Mouse (Mus musculus) hindbrain, embryonic 13.5 days (tissue): ENCODE measurements around the gene Tdrd7. TPM values are rescaled to one million over a fixed set of nuclear protein-coding genes. Genes with fewer than 3 reads are reported as not detected.

Source experiments
- ATAC-seq: fragments of 200-750 bp; cut with Nextera tagmentation; 2 replicates; pipeline ENCODE4 v1.8.0; 2017; ENCODE audit warnings: moderate TSS enrichment; ENCODE audit not compliant: low FRiP score
- H3K27ac ChIP-seq: fragments of 300-500 bp; sonication (generic); 2 replicates; pipeline ENCODE4 v1.5.1; 2015; ENCODE audit warnings: inconsistent platforms, mild to moderate bottlenecking, moderate library complexity
- H3K27me3 ChIP-seq: fragments of 300-500 bp; sonication (generic); 2 replicates; pipeline ENCODE4 v1.6.1; 2015; ENCODE audit warnings: mild to moderate bottlenecking, inconsistent platforms
- H3K36me3 ChIP-seq: fragments of 300-500 bp; sonication (generic); 2 replicates; pipeline ENCODE4 v1.6.1; 2015; ENCODE audit warnings: mild to moderate bottlenecking, inconsistent platforms
- H3K4me1 ChIP-seq: fragments of 300-500 bp; sonication (generic); replicated peaks from 2 replicates; pipeline ENCODE4 v1.6.1; 2015; ENCODE audit warnings: inconsistent platforms
- H3K4me2 ChIP-seq: fragments of 300-500 bp; sonication (generic); 2 replicates; pipeline ENCODE4 v1.6.1; 2015; ENCODE audit warnings: inconsistent platforms, mild to moderate bottlenecking, moderate library complexity
- H3K4me3 ChIP-seq: fragments of 300-500 bp; sonication (generic); 2 replicates; pipeline ENCODE4 v1.5.1; 2015; ENCODE audit warnings: mild to moderate bottlenecking, inconsistent platforms
- H3K9ac ChIP-seq: fragments of 300-500 bp; sonication (generic); 2 replicates; pipeline ENCODE4 v1.6.1; 2015; ENCODE audit warnings: mild to moderate bottlenecking, inconsistent platforms
- H3K9me3 ChIP-seq: fragments of 300-500 bp; sonication (generic); 2 replicates; pipeline ENCODE4 v1.6.1; 2016; ENCODE audit warnings: inconsistent platforms
- WGBS: fragments of 180-500 bp; shearing (Covaris S2); methylation state at CpG from one replicate; pipeline ENCODE4 v1.1.7; 2015; 5-methylcytosine and 5-hydroxymethylcytosine counted together
- polyA plus RNA-seq: library from polyadenylated mRNA; unstranded; fragments of >200 nt; fragmentation: Nextera tagmentation; extraction: Ambion mirVana; gene quantifications from 2 replicates; pipeline ENCODE4 v1.2.1, GENCODE M21; 2015

Gene Tdrd7
- polyA plus RNA-seq, 1 experiment from 2014 or later = 21.0 TPM

DNA sequence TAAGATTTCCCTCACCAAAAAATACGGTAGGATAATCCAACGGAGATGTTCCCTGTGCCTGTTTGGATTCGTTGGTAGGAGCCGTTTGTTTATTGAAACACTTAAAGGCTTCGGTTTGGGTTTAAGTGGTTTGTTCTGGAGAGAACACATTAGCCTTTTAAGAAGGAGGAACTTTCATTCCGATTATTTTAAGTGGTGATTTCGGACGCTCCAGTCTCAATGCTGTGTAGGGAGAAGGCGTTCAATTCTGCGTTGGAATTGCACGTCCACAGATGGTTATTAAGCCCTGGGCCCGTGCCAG lies 73.4 kb downstream of the Tdrd7 start:
- whole genome bisulfite sequencing = 16% methylated on average over 12 of the region's 12 CpGs
- no peak for ATAC-seq
- H3K9me3 ChIP-seq = no peaks in the 10 kb centered on the region
- H3K4me3 ChIP-seq = peak overlapping the region; percentile 57
- H3K27ac ChIP-seq = no peak overlapping the region
- peaks cover 65% of the 10 kb centered on the region for H3K27me3 ChIP-seq
- H3K4me2 ChIP-seq = peak overlapping the region; percentile 95
- H3K4me1 ChIP-seq = peaks cover 28% of the 10 kb centered on the region
- no peaks in the 10 kb centered on the region for H3K36me3 ChIP-seq
- peak overlapping the region; percentile 76; the same call in 1 of the 2 replicates for H3K9ac ChIP-seq

DNA sequence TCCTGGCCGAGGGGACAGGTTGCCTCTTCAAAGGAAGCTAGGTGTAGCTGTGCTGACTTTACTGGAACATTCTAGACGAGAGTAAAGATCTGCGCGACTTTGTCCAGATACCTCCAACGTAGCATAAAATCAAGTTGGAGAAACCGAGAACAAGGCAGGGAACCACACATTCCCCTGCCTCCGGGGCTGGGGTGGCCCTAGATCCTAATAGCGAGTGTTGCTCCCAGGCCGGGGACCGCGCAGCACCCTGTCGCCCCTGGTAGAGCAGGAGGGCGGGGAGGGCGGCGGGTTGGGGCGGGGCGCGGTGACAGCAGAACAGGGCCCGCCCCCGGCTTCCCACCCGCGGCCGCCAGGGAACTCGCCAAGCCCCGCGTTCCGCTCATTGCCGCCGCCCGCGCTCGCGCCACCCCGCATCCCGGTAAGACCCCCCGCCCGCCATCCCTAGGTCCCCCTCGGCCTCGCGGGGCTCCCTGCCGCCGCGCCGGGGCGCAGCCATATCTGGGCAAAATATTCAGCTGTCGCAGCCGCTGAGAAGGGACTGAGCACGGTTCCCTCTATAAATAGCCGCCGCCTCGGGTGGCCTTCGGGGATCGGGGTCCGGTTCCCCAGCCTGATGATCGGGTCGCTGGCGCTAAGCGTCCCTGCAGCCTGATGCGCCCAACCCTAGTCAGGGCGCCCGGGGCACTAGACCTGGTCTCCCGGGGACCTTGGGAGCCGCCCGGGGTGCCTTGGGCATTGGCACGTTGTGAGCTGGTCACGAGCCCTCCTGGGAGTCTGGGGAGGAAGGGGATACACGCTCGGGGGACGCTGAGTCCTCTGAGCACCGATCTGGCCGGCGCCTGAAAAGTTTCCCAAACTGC lies 74.0 kb downstream of the Tdrd7 start, which contains the start of gene Tmod1:
TSS of gene Tmod1 (plus strand) at position 44 of the 860 bp plus-strand sequence.
- peak within 1 kb of the TSS; percentile 76 for H3K9ac ChIP-seq
- 1% methylated on average over 61 of the region's 72 CpGs for WGBS
- H3K9me3 ChIP-seq = no peaks in the 10 kb centered on the region
- no peaks in the 10 kb centered on the region for H3K36me3 ChIP-seq
- H3K27me3 ChIP-seq = peaks cover 65% of the 10 kb centered on the region
- peaks cover 28% of the 10 kb centered on the region for H3K4me1 ChIP-seq
- H3K27ac ChIP-seq = no peak within 1 kb of the TSS
- peak within 1 kb of the TSS; percentile 95 for H3K4me2 ChIP-seq
- ATAC-seq = peak; percentile 69; the same call in 1 of the 2 replicates
- H3K4me3 ChIP-seq = peak within 1 kb of the TSS; percentile 57

DNA sequence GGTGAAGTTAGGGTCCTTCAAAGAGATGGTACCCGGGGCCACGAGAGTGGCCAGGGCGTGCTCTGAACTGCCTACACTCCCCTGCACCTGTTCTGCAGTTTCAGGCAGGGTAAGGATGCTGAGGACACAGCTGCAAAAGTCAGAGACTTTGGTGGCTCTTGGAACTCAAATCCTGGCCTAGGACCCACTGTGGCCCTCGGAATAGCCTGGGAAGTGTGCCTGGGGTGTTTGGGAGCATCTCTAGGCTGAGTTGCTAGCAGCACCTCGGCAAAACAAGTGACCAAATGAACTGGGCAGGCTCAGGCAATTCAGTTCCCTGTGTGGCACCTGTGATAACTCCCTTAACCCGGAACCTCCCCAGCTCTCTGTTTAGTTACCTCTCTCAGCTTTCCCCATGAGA lies 74.8 kb downstream of the Tdrd7 start:
- H3K4me3 ChIP-seq = peak overlapping the region; percentile 57
- H3K27ac ChIP-seq = no peak overlapping the region
- H3K4me2 ChIP-seq = peak overlapping the region; percentile 95
- H3K27me3 ChIP-seq = peaks cover 65% of the 10 kb centered on the region
- no peaks in the 10 kb centered on the region for H3K9me3 ChIP-seq
- H3K9ac ChIP-seq = peak overlapping the region; percentile 76; the same call in 1 of the 2 replicates
- no peaks in the 10 kb centered on the region for H3K36me3 ChIP-seq
- ATAC-seq = no peak
- WGBS = 18% methylated on average over 6 of the region's 6 CpGs
- peaks cover 28% of the 10 kb centered on the region for H3K4me1 ChIP-seq

DNA sequence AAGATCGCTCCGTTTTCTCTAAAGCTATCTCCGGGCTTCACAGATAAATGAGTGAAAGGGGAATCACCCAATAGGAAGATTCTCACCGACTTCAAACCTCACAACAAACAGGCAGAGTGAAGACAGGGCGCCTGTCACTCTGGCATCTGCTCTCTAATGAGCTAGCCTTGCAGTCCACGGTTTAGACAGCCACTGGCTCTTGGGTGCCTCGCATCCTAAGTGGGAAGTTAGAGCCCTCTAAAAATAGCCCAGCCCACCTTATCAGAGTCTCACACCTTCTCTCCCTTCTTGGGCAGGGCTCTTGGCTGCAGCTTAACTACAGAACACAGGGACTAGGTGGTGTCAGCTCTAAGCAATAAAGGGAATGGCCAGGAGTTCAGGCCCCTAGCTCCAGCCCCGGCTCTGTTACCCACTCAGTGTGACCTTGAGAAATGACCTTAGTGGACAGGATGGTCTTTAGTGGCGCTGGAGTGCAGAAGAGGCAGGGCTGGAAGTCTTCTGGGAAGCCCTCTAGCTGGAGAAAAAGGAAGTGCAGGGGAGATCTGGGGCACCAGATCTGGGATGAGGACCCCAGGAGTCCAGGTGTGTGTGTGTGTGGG lies 75.6 kb downstream of the Tdrd7 start:
- no peaks in the 10 kb centered on the region for H3K9me3 ChIP-seq
- no peak overlapping the region for H3K27ac ChIP-seq
- no peak overlapping the region for H3K9ac ChIP-seq
- H3K36me3 ChIP-seq = no peaks in the 10 kb centered on the region
- WGBS = 22% methylated on average over 9 of the region's 9 CpGs
- peaks cover 28% of the 10 kb centered on the region for H3K4me1 ChIP-seq
- peak; percentile 52; the same call in 1 of the 2 replicates for ATAC-seq
- no peak overlapping the region for H3K4me2 ChIP-seq
- H3K4me3 ChIP-seq = no peak overlapping the region
- H3K27me3 ChIP-seq = peaks cover 60% of the 10 kb centered on the region

DNA sequence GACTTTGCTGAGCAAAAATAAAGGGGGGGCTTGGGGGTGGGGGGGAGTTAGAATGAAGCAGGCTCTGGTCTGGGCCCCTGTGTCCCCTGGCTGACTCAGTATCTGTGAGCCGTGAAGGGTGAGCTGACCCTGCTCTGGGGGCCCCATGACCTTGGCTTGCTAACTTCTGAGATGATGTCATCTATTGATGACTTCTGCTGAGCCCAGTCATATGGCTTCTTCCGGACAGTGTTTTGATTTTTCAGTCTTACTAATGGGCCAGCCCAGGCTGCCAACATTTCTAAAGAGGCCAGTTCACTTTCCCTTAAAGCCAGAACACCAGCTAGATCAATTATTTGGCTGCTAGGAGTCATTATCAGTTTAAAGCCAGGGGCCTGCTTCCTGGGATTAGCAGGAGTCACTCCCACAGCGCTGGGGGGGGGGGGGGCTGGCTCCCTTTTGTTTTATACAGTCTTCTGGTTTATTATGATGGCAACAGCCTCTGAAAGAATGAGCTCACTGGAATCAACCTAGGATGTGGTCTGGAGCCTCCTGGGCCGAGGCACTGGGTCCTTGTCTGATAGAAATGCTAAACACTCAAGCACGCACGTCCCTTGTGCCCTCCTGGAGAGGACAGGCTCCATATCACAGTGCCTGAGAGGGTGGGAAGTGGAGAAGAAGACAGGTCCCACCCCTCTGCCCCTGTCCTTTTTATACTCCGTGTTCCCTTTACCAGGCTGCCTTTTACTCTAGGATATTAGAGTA lies 76.8 kb downstream of the Tdrd7 start:
- no peak overlapping the region for H3K4me3 ChIP-seq
- H3K36me3 ChIP-seq = no peaks in the 10 kb centered on the region
- H3K4me1 ChIP-seq = peaks cover 28% of the 10 kb centered on the region
- 26% methylated on average over 7 of the region's 7 CpGs for WGBS
- no peak overlapping the region for H3K9ac ChIP-seq
- ATAC-seq = no peak
- H3K27me3 ChIP-seq = peaks cover 54% of the 10 kb centered on the region
- H3K9me3 ChIP-seq = no peaks in the 10 kb centered on the region
- no peak overlapping the region for H3K27ac ChIP-seq
- no peak overlapping the region for H3K4me2 ChIP-seq

DNA sequence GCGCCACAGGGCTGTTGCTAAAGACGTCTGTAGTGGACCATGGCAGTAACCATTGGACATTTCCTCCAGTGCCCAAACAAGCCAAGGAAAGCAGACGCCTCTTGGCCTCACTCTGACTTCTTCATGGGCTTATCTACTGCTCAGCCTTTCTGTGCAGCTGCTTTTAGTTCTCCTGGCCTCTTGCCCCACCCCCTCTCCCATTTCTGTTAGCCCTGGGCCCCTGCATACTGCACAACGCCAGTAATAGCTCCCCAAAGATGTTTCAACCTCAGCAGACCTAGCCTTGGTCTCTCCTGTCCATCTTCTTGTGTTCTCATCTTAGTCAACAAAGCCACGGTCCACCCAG lies 77.3 kb downstream of the Tdrd7 start:
- peaks cover 28% of the 10 kb centered on the region for H3K4me1 ChIP-seq
- H3K27ac ChIP-seq = no peak overlapping the region
- no peak overlapping the region for H3K9ac ChIP-seq
- H3K4me2 ChIP-seq = no peak overlapping the region
- H3K36me3 ChIP-seq = no peaks in the 10 kb centered on the region
- H3K27me3 ChIP-seq = peaks cover 48% of the 10 kb centered on the region
- 47% methylated on average over 5 of the region's 5 CpGs for WGBS
- no peak for ATAC-seq
- no peak overlapping the region for H3K4me3 ChIP-seq
- no peaks in the 10 kb centered on the region for H3K9me3 ChIP-seq

DNA sequence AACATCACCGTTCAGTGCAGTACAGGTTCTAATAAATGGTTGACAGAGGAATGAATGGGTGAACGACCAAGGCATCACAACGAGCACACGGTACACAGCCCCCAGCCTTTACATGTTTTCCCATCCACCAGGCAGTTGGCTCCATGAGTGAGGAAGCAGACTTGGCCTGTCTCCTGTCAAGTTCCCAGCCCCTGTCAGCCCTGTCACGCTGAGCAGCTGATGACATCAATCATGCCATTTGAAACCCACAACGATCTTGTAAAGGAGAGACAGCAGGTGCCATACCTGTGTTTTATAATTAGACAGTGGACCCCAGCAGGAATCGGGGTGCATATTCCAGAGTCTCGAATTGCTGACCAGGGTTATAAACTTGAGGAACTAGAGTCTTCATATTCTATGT lies 78.2 kb downstream of the Tdrd7 start:
- no peak overlapping the region for H3K4me2 ChIP-seq
- ATAC-seq = no peak
- peaks cover 28% of the 10 kb centered on the region for H3K4me1 ChIP-seq
- no peak overlapping the region for H3K9ac ChIP-seq
- H3K27me3 ChIP-seq = peaks cover 39% of the 10 kb centered on the region
- H3K36me3 ChIP-seq = no peaks in the 10 kb centered on the region
- no peaks in the 10 kb centered on the region for H3K9me3 ChIP-seq
- no peak overlapping the region for H3K4me3 ChIP-seq
- H3K27ac ChIP-seq = no peak overlapping the region
- 74% methylated on average over 8 of the region's 8 CpGs for WGBS

DNA sequence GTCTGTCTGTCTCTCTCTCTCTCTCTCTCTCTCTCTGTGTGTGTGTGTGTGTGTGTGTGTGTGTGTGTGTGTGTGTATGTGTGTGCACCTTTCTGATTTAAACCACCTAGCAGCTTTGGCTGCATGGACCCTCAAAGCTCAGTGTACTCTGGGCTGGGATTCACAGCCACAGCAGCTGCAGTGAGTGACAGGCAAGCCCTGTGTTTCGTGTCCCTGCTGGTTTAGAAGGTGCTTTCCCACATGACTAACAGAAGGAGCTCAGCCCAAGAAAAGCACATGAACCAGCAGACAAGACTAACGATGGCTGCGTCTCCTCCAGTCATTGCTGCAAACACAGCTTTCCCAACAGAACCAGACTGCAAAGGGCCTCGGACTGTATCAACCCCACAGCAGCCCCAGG lies 82.8 kb downstream of the Tdrd7 start:
- H3K4me3 ChIP-seq = no peak overlapping the region
- no peak overlapping the region for H3K27ac ChIP-seq
- no peaks in the 10 kb centered on the region for H3K9me3 ChIP-seq
- no peaks in the 10 kb centered on the region for H3K36me3 ChIP-seq
- no peak for ATAC-seq
- peaks cover 2% of the 10 kb centered on the region; the same call in 1 of the 2 replicates for H3K4me1 ChIP-seq
- no peak overlapping the region for H3K9ac ChIP-seq
- no peak overlapping the region for H3K4me2 ChIP-seq
- H3K27me3 ChIP-seq = 0 out of 2 replicates have a peak, but pooled peaks cover 2% of the 10 kb centered on the region
- 82% methylated on average over 4 of the region's 4 CpGs for WGBS

DNA sequence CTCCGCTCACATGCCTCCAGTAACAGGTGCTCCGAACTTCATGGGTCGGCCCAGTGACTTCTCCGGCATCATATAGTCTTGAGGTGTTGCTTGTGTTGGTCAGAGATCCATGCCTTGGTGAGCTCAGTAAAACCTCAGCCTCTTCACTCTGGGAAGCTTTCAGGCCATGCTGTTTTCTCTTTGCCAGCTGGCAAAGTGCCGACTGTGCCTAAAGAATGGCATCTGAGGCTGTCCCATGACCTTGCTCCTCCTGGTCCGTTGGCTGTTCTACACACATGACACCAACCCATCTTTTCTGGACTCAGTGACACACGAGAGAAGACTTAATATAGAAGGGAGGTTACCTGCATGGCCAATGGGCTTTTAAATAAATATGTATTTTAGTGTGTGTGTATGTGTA lies 83.3 kb downstream of the Tdrd7 start:
- H3K27ac ChIP-seq = no peak overlapping the region

DNA sequence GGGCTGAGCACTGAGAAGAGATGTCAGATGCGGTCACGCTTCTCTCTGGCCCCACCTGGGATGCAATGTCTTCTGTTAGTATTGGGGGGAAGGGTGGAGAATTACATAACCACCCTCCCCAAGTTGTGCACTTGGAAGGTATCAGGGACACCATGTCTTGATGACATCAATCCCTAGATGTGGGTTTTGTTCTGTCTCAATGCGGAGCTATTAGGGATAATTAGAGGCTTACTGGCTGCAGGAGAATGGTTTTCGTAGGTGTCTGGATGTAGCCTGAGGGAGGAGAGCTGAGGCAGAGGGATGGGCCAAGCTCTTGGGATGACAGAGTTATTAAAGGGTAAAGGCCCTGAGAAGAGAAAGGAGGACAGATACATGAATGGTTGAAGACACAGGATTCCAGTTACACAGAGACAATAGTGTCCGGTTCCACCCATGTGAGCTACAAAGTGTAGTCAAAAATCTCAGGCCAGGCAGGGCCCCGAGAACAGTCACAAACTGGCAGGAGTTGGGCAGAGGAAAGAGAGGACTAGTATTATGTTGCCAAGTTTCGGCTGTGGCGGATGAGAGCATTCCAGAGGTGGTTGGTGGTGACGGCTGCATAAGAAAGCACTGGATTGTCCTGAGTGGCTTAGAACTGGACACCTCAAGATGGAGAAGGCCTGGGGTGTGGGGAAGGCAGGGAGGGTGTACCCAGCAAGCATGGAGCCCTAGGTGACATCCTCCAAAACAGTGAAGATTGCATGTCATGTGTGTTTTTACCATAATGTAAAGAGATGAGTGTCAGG lies 88.4 kb downstream of the Tdrd7 start:
- H3K4me2 ChIP-seq = no peak overlapping the region
- no peaks in the 10 kb centered on the region for H3K9me3 ChIP-seq
- no peaks in the 10 kb centered on the region for H3K4me1 ChIP-seq
- no peak overlapping the region for H3K9ac ChIP-seq
- ATAC-seq = no peak
- H3K36me3 ChIP-seq = no peaks in the 10 kb centered on the region
- 91% methylated on average over 9 of the region's 9 CpGs for WGBS
- no peak overlapping the region for H3K27ac ChIP-seq
- no peaks in the 10 kb centered on the region for H3K27me3 ChIP-seq
- H3K4me3 ChIP-seq = no peak overlapping the region

More for the DNA sequence above, 83.3 kb downstream of the Tdrd7 start:
- no peaks in the 10 kb centered on the region for H3K36me3 ChIP-seq
- WGBS = 88% methylated on average over 7 of the region's 7 CpGs
- H3K27me3 ChIP-seq = no peaks in the 10 kb centered on the region
- H3K9ac ChIP-seq = no peak overlapping the region
- H3K4me3 ChIP-seq = no peak overlapping the region
- no peak for ATAC-seq
- H3K4me1 ChIP-seq = no peaks in the 10 kb centered on the region
- no peaks in the 10 kb centered on the region for H3K9me3 ChIP-seq
- H3K4me2 ChIP-seq = no peak overlapping the region

DNA sequence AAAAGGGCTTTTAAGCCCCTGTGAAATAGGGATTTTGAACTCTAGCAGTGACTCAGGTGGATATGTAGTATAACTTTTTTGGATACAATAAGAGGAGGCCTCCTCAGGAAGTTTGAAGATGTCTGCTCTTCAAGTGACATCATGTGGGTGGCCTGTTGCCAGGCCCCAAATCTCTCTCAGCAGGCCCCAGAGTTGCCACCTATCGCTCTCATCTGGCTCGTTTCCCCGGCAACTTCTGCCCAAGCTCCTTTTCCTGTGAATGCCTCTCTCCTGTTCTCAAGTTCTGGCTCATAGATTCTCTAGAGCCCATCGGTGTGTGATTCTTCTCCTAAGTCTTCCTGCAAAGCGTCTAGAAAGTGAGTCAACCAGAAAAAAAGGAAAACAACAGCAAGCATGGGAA lies 91.0 kb downstream of the Tdrd7 start:
- Histone ChIP-seq H3K27me3 (no peaks in the 10 kb centered on the region), H3K4me1 (no peaks in the 10 kb centered on the region), H3K9me3 (no peaks in the 10 kb centered on the region), H3K36me3 (no peaks in the 10 kb centered on the region), H3K4me3 (no peak overlapping the region), H3K9ac (no peak overlapping the region), H3K27ac (no peak overlapping the region), H3K4me2 (no peak overlapping the region)
- ATAC-seq = no peak
- WGBS = 82% methylated on average over 5 of the region's 5 CpGs
